Mouse (Mus musculus): Measurements from ENCODE around the gene Pigf. TPM values are rescaled to one million over a fixed set of nuclear protein-coding genes. Genes with fewer than 3 reads are reported as not detected.

The Pigf gene
- polyA plus RNA-seq, 1 experiment = 11.7 TPM

DNA sequence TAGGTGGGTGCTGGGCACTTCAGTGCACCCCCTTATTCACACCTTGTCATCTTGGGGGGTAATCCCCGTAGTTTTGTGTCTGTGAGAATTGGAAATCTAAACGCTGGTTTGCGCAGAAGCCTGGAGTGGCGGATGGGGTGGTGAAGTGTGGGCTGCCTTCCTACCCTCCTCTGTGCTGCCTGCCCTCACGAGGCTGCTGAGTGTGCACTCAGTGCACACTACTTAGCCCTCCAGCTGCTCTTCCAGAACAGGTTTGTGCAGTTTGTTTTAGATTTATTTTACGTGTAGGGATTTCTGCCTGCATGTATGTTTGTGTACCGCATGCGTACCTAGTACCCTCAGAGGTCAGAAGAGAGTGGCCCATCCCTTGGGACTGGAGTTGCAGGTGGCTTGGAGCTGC is 33.9 kb downstream of the Pigf start:
- WGBS = 82% methylated on average over 8 of the region's 8 CpGs
- Histone ChIP-seq H3K4me3 (ENCODE audit: insufficient read depth, low read depth, low read length) (no peak overlapping the region), H3K27me3 (replicated peaks; ENCODE audit: control insufficient read depth, insufficient read depth, low read length) (no peaks in the 10 kb centered on the region), H3K27ac (ENCODE audit: insufficient read depth, low read depth, low read length) (no peak overlapping the region), H3K4me1 (ENCODE audit: control insufficient read depth, insufficient read depth, low read length) (peaks cover 7% of the 10 kb centered on the region; the same call in 1 of the 2 replicates), H3K36me3 (ENCODE audit: control insufficient read depth, insufficient read depth, low read length) (no peaks in the 10 kb centered on the region)
- DNase-seq = no peak
- no peak for TF ChIP-seq CTCF (conservative IDR thresholded peaks at IDR 0.05; ENCODE audit: insufficient read depth, insufficient read length, low read depth, low read length)
- TF ChIP-seq POLR2A (IDR thresholded peaks at IDR 0.05; ENCODE audit: low read depth, low read length) = no peak

DNA sequence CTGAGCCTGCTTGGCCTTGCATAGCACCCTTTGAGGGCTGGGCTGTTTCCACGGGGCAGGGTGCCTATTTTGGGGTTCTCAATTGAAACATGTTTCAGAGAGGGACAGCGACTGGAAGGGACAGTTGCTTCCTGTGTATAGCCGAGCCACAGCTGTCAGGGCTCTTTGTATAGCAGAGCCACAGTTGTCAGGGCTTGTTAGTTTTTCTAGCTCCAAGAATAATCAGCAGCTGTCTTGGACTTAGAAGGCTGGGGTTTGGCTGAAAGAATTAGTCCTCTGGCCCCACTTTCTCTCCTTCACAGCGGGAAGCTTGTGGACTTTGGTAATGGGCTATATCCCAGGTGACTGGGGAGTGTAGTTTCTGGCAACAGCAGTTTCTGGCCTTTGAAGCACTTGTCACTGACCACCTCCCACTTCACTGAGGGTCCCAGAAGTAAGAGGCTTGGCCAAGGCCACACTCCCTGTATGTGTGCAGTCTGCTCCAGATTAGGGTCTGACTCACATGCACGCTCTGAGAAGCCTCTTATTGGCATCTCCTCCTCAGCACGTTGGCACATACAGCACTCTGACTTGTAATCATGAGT is 36.5 kb downstream of the Pigf start:
- peaks cover 7% of the 10 kb centered on the region; the same call in 1 of the 2 replicates for H3K4me1 ChIP-seq (ENCODE audit: control insufficient read depth, insufficient read depth, low read length)
- no peak overlapping the region for H3K27ac ChIP-seq (ENCODE audit: insufficient read depth, low read depth, low read length)
- no peak overlapping the region for H3K4me3 ChIP-seq (ENCODE audit: insufficient read depth, low read depth, low read length)
- TF ChIP-seq POLR2A (IDR thresholded peaks at IDR 0.05; ENCODE audit: low read depth, low read length) (no peak), CTCF (conservative IDR thresholded peaks at IDR 0.05; ENCODE audit: insufficient read depth, insufficient read length, low read depth, low read length) (no peak)
- WGBS = 59% methylated on average over 6 of the region's 6 CpGs
- H3K27me3 ChIP-seq (replicated peaks; ENCODE audit: control insufficient read depth, insufficient read depth, low read length) = no peaks in the 10 kb centered on the region
- no peaks in the 10 kb centered on the region for H3K36me3 ChIP-seq (ENCODE audit: control insufficient read depth, insufficient read depth, low read length)
- no peak for DNase-seq

DNA sequence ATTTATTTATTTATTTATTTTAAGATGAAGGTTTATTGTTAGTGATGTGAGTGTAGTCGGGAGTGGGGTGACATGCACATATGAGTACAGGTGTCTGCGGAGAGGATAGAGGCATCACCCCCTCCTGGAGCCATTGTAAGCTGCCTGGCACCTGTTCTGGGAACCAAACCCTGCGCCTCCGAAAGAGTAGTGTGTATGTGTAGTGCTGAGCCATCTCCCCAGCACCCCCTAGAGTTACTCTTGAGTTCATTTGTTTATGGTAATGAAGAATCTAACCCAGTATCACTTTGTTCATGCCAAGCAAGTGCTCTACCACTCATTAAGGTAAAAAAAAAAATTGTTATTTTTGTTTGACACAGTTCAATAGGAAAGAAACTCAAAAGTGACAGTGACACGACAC is 37.0 kb downstream of the Pigf start:
- H3K27ac ChIP-seq (ENCODE audit: insufficient read depth, low read depth, low read length) = no peak overlapping the region
- no peak for DNase-seq
- H3K4me3 ChIP-seq (ENCODE audit: insufficient read depth, low read depth, low read length) = no peak overlapping the region
- TF ChIP-seq POLR2A (IDR thresholded peaks at IDR 0.05; ENCODE audit: low read depth, low read length) (no peak), CTCF (conservative IDR thresholded peaks at IDR 0.05; ENCODE audit: insufficient read depth, insufficient read length, low read depth, low read length) (no peak)
- no peaks in the 10 kb centered on the region for H3K36me3 ChIP-seq (ENCODE audit: control insufficient read depth, insufficient read depth, low read length)
- H3K27me3 ChIP-seq (replicated peaks; ENCODE audit: control insufficient read depth, insufficient read depth, low read length) = no peaks in the 10 kb centered on the region
- WGBS = 83% methylated on average over 5 of the region's 5 CpGs
- H3K4me1 ChIP-seq (ENCODE audit: control insufficient read depth, insufficient read depth, low read length) = peaks cover 7% of the 10 kb centered on the region; the same call in 1 of the 2 replicates

DNA sequence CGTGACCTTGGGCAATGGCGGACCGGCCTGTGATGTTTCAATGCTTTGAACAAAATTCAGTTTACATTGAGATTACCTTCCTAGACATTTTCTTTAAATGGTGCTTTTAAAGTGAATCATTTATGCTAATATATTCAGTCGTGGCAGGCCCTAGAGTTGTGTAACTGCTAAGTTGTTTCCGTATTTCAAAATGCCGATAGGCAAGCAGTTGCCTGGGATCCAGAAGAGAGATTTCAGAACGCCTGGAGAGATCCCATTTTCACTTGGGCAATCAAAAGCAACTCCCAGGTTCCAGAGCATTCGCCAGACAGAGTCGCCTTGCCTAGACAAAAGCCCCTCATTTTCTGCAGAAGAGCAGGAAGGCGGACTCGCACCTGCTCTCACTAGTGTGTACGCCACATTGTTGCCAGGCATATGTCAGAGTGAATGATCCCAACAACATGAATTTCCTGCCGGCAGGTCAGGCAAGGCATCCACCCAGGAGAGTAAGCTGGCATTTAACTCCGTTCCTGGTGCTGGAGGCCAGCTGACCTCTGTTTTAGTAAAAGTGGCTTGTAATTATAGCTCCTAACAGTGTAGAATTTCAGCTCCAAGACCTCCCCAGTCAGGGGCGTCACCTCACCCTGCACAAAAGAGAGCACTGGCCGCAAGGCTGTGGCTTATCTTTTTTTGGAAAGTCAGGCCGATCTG is 38.6 kb downstream of the Pigf start:
- DNase-seq = peak; percentile 30
- Histone ChIP-seq H3K27ac (ENCODE audit: insufficient read depth, low read depth, low read length) (peak overlapping the region; percentile 69; the same call in 1 of the 2 replicates), H3K4me1 (ENCODE audit: control insufficient read depth, insufficient read depth, low read length) (peaks cover 7% of the 10 kb centered on the region; the same call in 1 of the 2 replicates), H3K4me3 (ENCODE audit: insufficient read depth, low read depth, low read length) (no peak overlapping the region), H3K27me3 (replicated peaks; ENCODE audit: control insufficient read depth, insufficient read depth, low read length) (no peaks in the 10 kb centered on the region), H3K36me3 (ENCODE audit: control insufficient read depth, insufficient read depth, low read length) (no peaks in the 10 kb centered on the region)
- TF ChIP-seq CTCF (conservative IDR thresholded peaks at IDR 0.05; ENCODE audit: insufficient read depth, insufficient read length, low read depth, low read length) = no peak
- TF ChIP-seq POLR2A (IDR thresholded peaks at IDR 0.05; ENCODE audit: low read depth, low read length) = no peak
- WGBS = 49% methylated on average over 17 of the region's 17 CpGs

DNA sequence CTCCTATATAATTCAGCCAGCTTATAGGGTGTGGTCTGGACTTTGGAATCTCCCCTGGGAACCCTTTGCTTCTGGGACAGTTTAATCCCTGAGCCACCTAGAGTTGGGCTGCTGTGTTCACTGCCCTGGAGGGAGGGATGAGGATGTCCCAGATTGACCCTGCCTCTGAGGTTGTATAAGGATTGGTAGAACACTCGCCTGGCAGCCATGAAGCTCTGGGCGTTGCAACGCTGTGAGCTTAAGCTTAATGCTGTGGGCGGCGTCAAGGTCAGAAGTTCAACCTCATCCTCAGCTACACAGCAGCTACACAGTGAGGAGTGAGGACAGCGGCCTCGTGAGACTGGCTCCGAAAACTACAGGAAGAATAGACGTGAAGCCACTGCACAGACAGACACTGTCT is 42.7 kb downstream of the Pigf start:
- no peaks in the 10 kb centered on the region for H3K36me3 ChIP-seq (ENCODE audit: control insufficient read depth, insufficient read depth, low read length)
- H3K4me3 ChIP-seq (ENCODE audit: insufficient read depth, low read depth, low read length) = no peak overlapping the region
- H3K4me1 ChIP-seq (ENCODE audit: control insufficient read depth, insufficient read depth, low read length) = peaks cover 7% of the 10 kb centered on the region; the same call in 1 of the 2 replicates
- no peaks in the 10 kb centered on the region for H3K27me3 ChIP-seq (replicated peaks; ENCODE audit: control insufficient read depth, insufficient read depth, low read length)
- peak; percentile 46 for DNase-seq
- TF ChIP-seq CTCF (conservative IDR thresholded peaks at IDR 0.05; ENCODE audit: insufficient read depth, insufficient read length, low read depth, low read length) (no peak), POLR2A (IDR thresholded peaks at IDR 0.05; ENCODE audit: low read depth, low read length) (no peak)
- no peak overlapping the region for H3K27ac ChIP-seq (ENCODE audit: insufficient read depth, low read depth, low read length)
- WGBS = 58% methylated on average over 9 of the region's 9 CpGs

DNA sequence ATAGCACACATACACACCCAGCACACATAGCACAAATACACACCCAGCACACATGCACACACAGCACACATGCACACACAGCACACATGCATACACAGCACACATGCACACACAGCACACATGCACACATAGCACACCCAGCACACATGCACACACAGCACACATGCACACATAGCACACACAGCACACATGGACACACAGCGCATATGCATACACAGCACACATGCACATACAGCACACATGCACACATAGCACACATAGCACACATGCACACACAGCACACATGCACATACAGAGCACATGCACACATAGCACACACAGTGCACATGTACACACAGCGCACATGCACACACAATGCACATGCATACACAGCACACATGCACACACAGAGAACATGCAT is 43.5 kb downstream of the Pigf start:
- Histone ChIP-seq H3K27me3 (replicated peaks; ENCODE audit: control insufficient read depth, insufficient read depth, low read length) (no peaks in the 10 kb centered on the region), H3K4me3 (ENCODE audit: insufficient read depth, low read depth, low read length) (no peak overlapping the region), H3K36me3 (ENCODE audit: control insufficient read depth, insufficient read depth, low read length) (no peaks in the 10 kb centered on the region), H3K27ac (ENCODE audit: insufficient read depth, low read depth, low read length) (no peak overlapping the region), H3K4me1 (ENCODE audit: control insufficient read depth, insufficient read depth, low read length) (peaks cover 2% of the 10 kb centered on the region; the same call in 1 of the 2 replicates)
- no peak for DNase-seq
- WGBS = 98% methylated on average over 2 of the region's 2 CpGs
- TF ChIP-seq CTCF (conservative IDR thresholded peaks at IDR 0.05; ENCODE audit: insufficient read depth, insufficient read length, low read depth, low read length) (no peak), POLR2A (IDR thresholded peaks at IDR 0.05; ENCODE audit: low read depth, low read length) (no peak)

DNA sequence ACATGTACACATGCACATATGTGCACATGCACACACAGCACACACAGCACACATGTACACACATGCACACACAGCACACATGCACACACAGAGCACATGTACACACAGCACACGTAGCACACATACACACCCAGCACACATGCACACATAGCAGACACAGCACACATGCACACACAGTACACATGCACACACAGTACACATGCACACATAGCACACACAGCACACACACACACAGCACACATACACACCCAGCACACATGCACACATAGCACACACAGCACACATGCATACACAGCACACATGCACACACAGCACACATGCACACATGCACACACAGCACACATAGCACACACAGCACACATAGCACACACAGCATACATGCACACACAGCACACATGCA is 44.0 kb downstream of the Pigf start:
- DNase-seq = no peak
- 100% methylated on average over 1 of the region's 1 CpGs for WGBS
- Histone ChIP-seq H3K4me1 (ENCODE audit: control insufficient read depth, insufficient read depth, low read length) (no peaks in the 10 kb centered on the region), H3K36me3 (ENCODE audit: control insufficient read depth, insufficient read depth, low read length) (no peaks in the 10 kb centered on the region), H3K27ac (ENCODE audit: insufficient read depth, low read depth, low read length) (no peak overlapping the region), H3K27me3 (replicated peaks; ENCODE audit: control insufficient read depth, insufficient read depth, low read length) (no peaks in the 10 kb centered on the region), H3K4me3 (ENCODE audit: insufficient read depth, low read depth, low read length) (no peak overlapping the region)
- TF ChIP-seq POLR2A (IDR thresholded peaks at IDR 0.05; ENCODE audit: low read depth, low read length) = no peak
- TF ChIP-seq CTCF (conservative IDR thresholded peaks at IDR 0.05; ENCODE audit: insufficient read depth, insufficient read length, low read depth, low read length) = no peak
